ENCODE assay signal across 7 mouse cellular contexts in genomic region chr19:61226928-61227854, GRCm38 (mm10). TPM values are rescaled to one million over a fixed set of nuclear protein-coding genes. Genes with fewer than 3 reads are reported as not detected.
DNase-seq lines count a peak whose midpoint lies in the region; ATAC-seq and TF ChIP-seq lines count a peak whose summit lies in the region.

No protein-coding gene starts in this region.

- H3K4me3 ChIP-seq in heart, embryonic 10.5 days = peak overlapping the region; percentile 79
- H3K4me3 ChIP-seq in kidney, embryonic 14.5 days (ENCODE audit: low read length) = peak overlapping the region; percentile 61
- H3K4me3 ChIP-seq in limb, embryonic 15.5 days = peak overlapping the region; percentile 56
- H3K4me3 ChIP-seq in midbrain, postnatal 0 days (ENCODE audit: low read depth, low read length) = peak overlapping the region; percentile 57

- H3K27ac ChIP-seq in heart, embryonic 10.5 days = peak overlapping the region; percentile 94
- peak overlapping the region; percentile 96 for H3K27ac ChIP-seq in kidney, embryonic 14.5 days (ENCODE audit: low read depth, low read length)
- H3K27ac ChIP-seq in limb, embryonic 15.5 days = peak overlapping the region; percentile 93
- peak overlapping the region; percentile 95 for H3K27ac ChIP-seq in midbrain, postnatal 0 days (ENCODE audit: low read depth, low read length)

- peaks cover 8% of the 10 kb centered on the region; the same call in 1 of the 2 replicates for H3K9me3 ChIP-seq in heart, embryonic 10.5 days
- no peaks in the 10 kb centered on the region for H3K9me3 ChIP-seq in kidney, embryonic 14.5 days (ENCODE audit: control insufficient read depth, low read length)
- H3K9me3 ChIP-seq in limb, embryonic 15.5 days = no peaks in the 10 kb centered on the region
- no peaks in the 10 kb centered on the region for H3K9me3 ChIP-seq in midbrain, postnatal 0 days (ENCODE audit: low read length)

- peak; percentile 97 for DNase-seq in brain, adult 2 months (ENCODE audit: low read depth, low spot score)
- DNase-seq in heart, embryonic 10.5 days (ENCODE audit: low spot score) = peak; percentile 97
- peak; percentile 97 for DNase-seq in midbrain, postnatal 0 days (ENCODE audit: low spot score)
- DNase-seq in spleen, postnatal 14 days (ENCODE audit: low spot score in 2 of 2) = peak; percentile 78 to 84

- WGBS in heart, embryonic 10.5 days = 3% methylated on average over 70 of the region's 71 CpGs
- WGBS in kidney, embryonic 14.5 days = 5% methylated on average over 65 of the region's 71 CpGs
- 3% methylated on average over 67 of the region's 71 CpGs for whole genome bisulfite sequencing in limb, embryonic 15.5 days
- 5% methylated on average over 70 of the region's 71 CpGs for WGBS in midbrain, postnatal 0 days

- H3K9ac ChIP-seq in kidney, embryonic 14.5 days (ENCODE audit: low read depth, low read length) = peak overlapping the region; percentile 45
- 0 out of 2 replicates have a peak overlapping the region, but pooled peaks have one; percentile 17 for H3K9ac ChIP-seq in limb, embryonic 15.5 days
- H3K9ac ChIP-seq in midbrain, postnatal 0 days (replicated peaks; ENCODE audit: low read length, poor library complexity, severe bottlenecking) = peak overlapping the region; percentile 52

- peak overlapping the region; percentile 59 for H3K4me2 ChIP-seq in kidney, embryonic 14.5 days (replicated peaks; ENCODE audit: low read depth, low read length)
- peak overlapping the region; percentile 65 for H3K4me2 ChIP-seq in limb, embryonic 15.5 days
- peak overlapping the region; percentile 81 for H3K4me2 ChIP-seq in midbrain, postnatal 0 days (ENCODE audit: low read depth, low read length, poor library complexity, severe bottlenecking)

- 0 out of 2 replicates have a peak, but pooled peaks cover 6% of the 10 kb centered on the region for H3K36me3 ChIP-seq in heart, embryonic 10.5 days
- no peaks in the 10 kb centered on the region for H3K36me3 ChIP-seq in kidney, embryonic 14.5 days (ENCODE audit: control insufficient read depth, insufficient read depth, low read length)
- no peaks in the 10 kb centered on the region for H3K36me3 ChIP-seq in limb, embryonic 15.5 days
- H3K36me3 ChIP-seq in midbrain, postnatal 0 days (ENCODE audit: insufficient read depth, low read length) = no peaks in the 10 kb centered on the region

- no peaks in the 10 kb centered on the region for H3K27me3 ChIP-seq in heart, embryonic 10.5 days (ENCODE audit: insufficient read depth, poor library complexity, severe bottlenecking)
- H3K27me3 ChIP-seq in kidney, embryonic 14.5 days (ENCODE audit: control insufficient read depth, insufficient read depth, low read length) = no peaks in the 10 kb centered on the region
- no peaks in the 10 kb centered on the region for H3K27me3 ChIP-seq in limb, embryonic 15.5 days
- H3K27me3 ChIP-seq in midbrain, postnatal 0 days (ENCODE audit: insufficient read depth, low read length) = no peaks in the 10 kb centered on the region

- ATAC-seq in erythroblast, adult 5-6 weeks (replicated peaks; ENCODE audit: low FRiP score, poor library complexity, severe bottlenecking) = peak; percentile 62
- ATAC-seq in kidney, embryonic 14.5 days (ENCODE audit: low FRiP score, low TSS enrichment) = peak; percentile 87
- peak; percentile 88 for ATAC-seq in limb, embryonic 15.5 days (ENCODE audit: insufficient number of reproducible peaks, low FRiP score, low TSS enrichment, low read depth)
- ATAC-seq in midbrain, postnatal 0 days (ENCODE audit: low FRiP score) = peak; percentile 87

- no peak for TF ChIP-seq CTCF in midbrain, postnatal 0 days (IDR thresholded peaks at IDR 0.05)

- peaks cover 26% of the 10 kb centered on the region for H3K4me1 ChIP-seq in heart, embryonic 10.5 days
- no peaks in the 10 kb centered on the region for H3K4me1 ChIP-seq in kidney, embryonic 14.5 days (ENCODE audit: control insufficient read depth, insufficient read depth, low read length)
- H3K4me1 ChIP-seq in limb, embryonic 15.5 days = peaks cover 21% of the 10 kb centered on the region
- no peaks in the 10 kb centered on the region; the same call in 1 of the 2 replicates for H3K4me1 ChIP-seq in midbrain, postnatal 0 days (ENCODE audit: insufficient read depth, low read length)

RNA-seq across cellular contexts. Expression of gene Csf2ra, which starts 1.0 kb away (rescaled TPM):
- 39.8 and 49.9 TPM in 2 replicates for total RNA-seq in erythroblast, adult 5-6 weeks (2015; ENCODE audit: low replicate concordance)
- total RNA-seq in erythroblast, adult 5-6 weeks (2017; ENCODE audit: low replicate concordance) = 16.9 and 22.8 TPM in 2 replicates
- 27.9 and 28.1 TPM in 2 replicates for polyA plus RNA-seq in heart, embryonic 10.5 days (2016; fragmentation: Nextera tagmentation; extraction: Ambion mirVana)
- polyA plus RNA-seq in kidney, embryonic 14.5 days (2014; fragmentation: Nextera tagmentation; extraction: Ambion mirVana) = 32.9 and 36.8 TPM in 2 replicates
- 39.0 and 40.3 TPM in 2 replicates for polyA plus RNA-seq in limb, embryonic 15.5 days (2015; fragmentation: Nextera tagmentation; extraction: Ambion mirVana)
- total RNA-seq in midbrain, postnatal 0 days (2014; rRNA removed) = 47.0 and 52.1 TPM in 2 replicates
- polyA plus RNA-seq in midbrain, postnatal 0 days (2015; fragmentation: Nextera tagmentation; extraction: Ambion mirVana) = 42.8 and 53.2 TPM in 2 replicates

RNA-seq across cellular contexts. Expression of gene Gm6020, which starts 43.5 kb away (rescaled TPM):
- not detected in 2 replicates for total RNA-seq in erythroblast, adult 5-6 weeks (2015; ENCODE audit: low replicate concordance)
- total RNA-seq in erythroblast, adult 5-6 weeks (2017; ENCODE audit: low replicate concordance) = not detected in 2 replicates
- not detected in 2 replicates for polyA plus RNA-seq in heart, embryonic 10.5 days (2016; fragmentation: Nextera tagmentation; extraction: Ambion mirVana)
- not detected in 2 replicates for polyA plus RNA-seq in kidney, embryonic 14.5 days (2014; fragmentation: Nextera tagmentation; extraction: Ambion mirVana)
- polyA plus RNA-seq in limb, embryonic 15.5 days (2015; fragmentation: Nextera tagmentation; extraction: Ambion mirVana) = not detected in 2 replicates
- not detected in 2 replicates for total RNA-seq in midbrain, postnatal 0 days (2014; rRNA removed)
- polyA plus RNA-seq in midbrain, postnatal 0 days (2015; fragmentation: Nextera tagmentation; extraction: Ambion mirVana) = not detected in 2 replicates

RNA-seq across cellular contexts. Expression of gene Gm7102, which starts 51.1 kb away (rescaled TPM):
- total RNA-seq in erythroblast, adult 5-6 weeks (2015; ENCODE audit: low replicate concordance) = 0.58 TPM in 1 of 2 replicates, not detected in the other
- total RNA-seq in erythroblast, adult 5-6 weeks (2017; ENCODE audit: low replicate concordance) = 1.0 TPM in 1 of 2 replicates, not detected in the other
- polyA plus RNA-seq in heart, embryonic 10.5 days (2016; fragmentation: Nextera tagmentation; extraction: Ambion mirVana) = 0.09 and 0.10 TPM in 2 replicates
- 0.23 and 0.28 TPM in 2 replicates for polyA plus RNA-seq in kidney, embryonic 14.5 days (2014; fragmentation: Nextera tagmentation; extraction: Ambion mirVana)
- polyA plus RNA-seq in limb, embryonic 15.5 days (2015; fragmentation: Nextera tagmentation; extraction: Ambion mirVana) = 0.16 TPM in 1 of 2 replicates, not detected in the other
- 0.28 and 1.2 TPM in 2 replicates for total RNA-seq in midbrain, postnatal 0 days (2014; rRNA removed)
- polyA plus RNA-seq in midbrain, postnatal 0 days (2015; fragmentation: Nextera tagmentation; extraction: Ambion mirVana) = 0.11 and 0.14 TPM in 2 replicates

Comparison
In these comparisons a context has a peak if more than half of its experiments do, and no peak if none do; other contexts are left out.
1. Peak in every context shown above with its lines: DNase-seq, ATAC-seq, H3K4me3 ChIP-seq and H3K27ac ChIP-seq.